Mouse (Mus musculus): ENCODE results near the gene Myo6. TPM values are rescaled to one million over a fixed set of nuclear protein-coding genes. Genes with fewer than 3 reads are reported as not detected.

The Myo6 gene
- total and polyA plus RNA-seq, 3 experiments, result 6.0 to 39.5 (median 11.0) TPM

GRCm38 (mm10) chr9:80184138-80184537 is 19.3 kb downstream of the Myo6 start:
- Histone ChIP-seq H3K9ac (ENCODE audit: insufficient read depth, low read depth) (no peak overlapping the region), H3K4me2 (ENCODE audit: insufficient read depth, low read depth, poor library complexity, severe bottlenecking) (no peak overlapping the region), H3K36me3 (replicated peaks in 1 of 2; ENCODE audit: control insufficient read depth in 1 of 2, insufficient read depth in 1 of 2, low read length in 1 of 2) (no peaks in the 10 kb centered on the region), H3K27me3 (replicated peaks) (no peaks in the 10 kb centered on the region), H3K4me1 (ENCODE audit: control insufficient read depth in 1 of 2, insufficient read depth in 2 of 2) (no peaks in the 10 kb centered on the region; a peak in 1 of 4 replicates), H3K79me2 (replicated peaks; ENCODE audit: control insufficient read depth, extremely low read depth, insufficient read depth, poor library complexity, severe bottlenecking) (no peaks in the 10 kb centered on the region), H3K27ac (ENCODE audit: insufficient read depth, low read depth) (no peak overlapping the region), H3K9me3 (replicated peaks; ENCODE audit: low read length) (no peaks in the 10 kb centered on the region), H3K4me3 (replicated peaks in 1 of 3; ENCODE audit: low read depth in 2 of 3, low read length in 2 of 3, poor library complexity in 1 of 3) (no peak overlapping the region)
- dilution Hi-C loops (cut with MboI; ENCODE audit: extremely low pct_ligation_motif_present, extremely low pct_unique_long_range_greater_than_20kb, low sequenced_read_pairs), result no loop called here
- TF ChIP-seq USF1 (IDR thresholded peaks at IDR 0.05; ENCODE audit: low read depth, low read length) (no peak), EP300 (IDR thresholded peaks at IDR 0.05; ENCODE audit: low read length) (no peak), PAX5 (IDR thresholded peaks at IDR 0.05; ENCODE audit: low read length) (no peak), MAZ (IDR thresholded peaks at IDR 0.05; ENCODE audit: low read depth, low read length) (no peak), MYC (IDR thresholded peaks at IDR 0.05; ENCODE audit: low read depth, low read length) (no peak), TCF12 (IDR thresholded peaks at IDR 0.05; ENCODE audit: low read depth, low read length) (no peak), MAFK (IDR thresholded peaks at IDR 0.05; ENCODE audit: insufficient replicate concordance, low read length) (no peak)
- no peak for DNase-seq (ENCODE audit: extremely low read depth)
- in situ Hi-C loops (cut with MboI; ENCODE audit: low pct_ligation_motif_present, low pct_unique_long_range_greater_than_20kb, low sequenced_read_pairs), result no loop called here

- Histone ChIP-seq H3K27me3 (replicated peaks) (no peaks in the 10 kb centered on the region), H3K36me3 (replicated peaks in 1 of 2; ENCODE audit: control insufficient read depth in 1 of 2, insufficient read depth in 1 of 2, low read length in 1 of 2) (no peaks in the 10 kb centered on the region), H3K9me3 (replicated peaks; ENCODE audit: low read length) (no peaks in the 10 kb centered on the region), H3K9ac (ENCODE audit: insufficient read depth, low read depth) (no peak overlapping the region), H3K27ac (ENCODE audit: insufficient read depth, low read depth) (no peak overlapping the region), H3K79me2 (replicated peaks; ENCODE audit: control insufficient read depth, extremely low read depth, insufficient read depth, poor library complexity, severe bottlenecking) (no peaks in the 10 kb centered on the region), H3K4me1 (ENCODE audit: control insufficient read depth in 1 of 2, insufficient read depth in 2 of 2) (no peaks in the 10 kb centered on the region; a peak in 1 of 4 replicates), H3K4me2 (ENCODE audit: insufficient read depth, low read depth, poor library complexity, severe bottlenecking) (no peak overlapping the region), H3K4me3 (replicated peaks in 1 of 3; ENCODE audit: low read depth in 2 of 3, low read length in 2 of 3, poor library complexity in 1 of 3) (no peak overlapping the region)
- dilution Hi-C loops (cut with MboI; ENCODE audit: extremely low pct_ligation_motif_present, extremely low pct_unique_long_range_greater_than_20kb, low sequenced_read_pairs), result no loop called here
- in situ Hi-C loops (cut with MboI; ENCODE audit: low pct_ligation_motif_present, low pct_unique_long_range_greater_than_20kb, low sequenced_read_pairs), result no loop called here
- no peak for DNase-seq (ENCODE audit: extremely low read depth)
- TF ChIP-seq BHLHE40 (IDR thresholded peaks at IDR 0.05; ENCODE audit: low read depth, low read length) (no peak), MYC (IDR thresholded peaks at IDR 0.05; ENCODE audit: low read depth, low read length) (no peak), HCFC1 (IDR thresholded peaks at IDR 0.05; ENCODE audit: low read depth, low read length) (no peak), MAZ (IDR thresholded peaks at IDR 0.05; ENCODE audit: low read depth, low read length) (no peak), SIN3A (IDR thresholded peaks at IDR 0.05; ENCODE audit: low read length) (no peak), POLR2A (IDR thresholded peaks at IDR 0.05; ENCODE audit: low read depth, low read length) (no peak), RCOR1 (conservative IDR thresholded peaks at IDR 0.05; ENCODE audit: low read depth, low read length) (no peak), ELF1 (IDR thresholded peaks at IDR 0.05; ENCODE audit: low read depth, low read length) (no peak), TCF12 (IDR thresholded peaks at IDR 0.05; ENCODE audit: low read depth, low read length) (no peak), GABPA (IDR thresholded peaks at IDR 0.05; ENCODE audit: insufficient replicate concordance, low read depth, low read length) (no peak), KAT2A (IDR thresholded peaks at IDR 0.05; ENCODE audit: insufficient replicate concordance, low read length) (no peak), MXI1 (IDR thresholded peaks at IDR 0.05; ENCODE audit: low read depth, low read length) (no peak), ETS1 (conservative IDR thresholded peaks at IDR 0.05; ENCODE audit: low read depth, low read length) (no peak), ZKSCAN1 (IDR thresholded peaks at IDR 0.05; ENCODE audit: borderline replicate concordance, low read depth, low read length) (no peak), EP300 (IDR thresholded peaks at IDR 0.05; ENCODE audit: low read length) (no peak), TBP (conservative IDR thresholded peaks at IDR 0.05; ENCODE audit: low read depth, low read length) (no peak), JUN (IDR thresholded peaks at IDR 0.05; ENCODE audit: insufficient read depth, low read depth, low read length) (no peak), E2F4 (IDR thresholded peaks at IDR 0.05; ENCODE audit: insufficient replicate concordance, low read depth, low read length) (no peak)
Observed at GRCm38 (mm10) chr9:80185737-80186136, 20.9 kb downstream of the Myo6 start.

Measured in CH12.LX (cell line).